Mouse (Mus musculus): ENCODE measurements around the gene Degs2. TPM values are rescaled to one million over a fixed set of nuclear protein-coding genes. Genes with fewer than 3 reads are reported as not detected.

The Degs2 gene
- polyA plus RNA-seq, 1 experiment from 2014 or later: 42.9 TPM

DNA sequence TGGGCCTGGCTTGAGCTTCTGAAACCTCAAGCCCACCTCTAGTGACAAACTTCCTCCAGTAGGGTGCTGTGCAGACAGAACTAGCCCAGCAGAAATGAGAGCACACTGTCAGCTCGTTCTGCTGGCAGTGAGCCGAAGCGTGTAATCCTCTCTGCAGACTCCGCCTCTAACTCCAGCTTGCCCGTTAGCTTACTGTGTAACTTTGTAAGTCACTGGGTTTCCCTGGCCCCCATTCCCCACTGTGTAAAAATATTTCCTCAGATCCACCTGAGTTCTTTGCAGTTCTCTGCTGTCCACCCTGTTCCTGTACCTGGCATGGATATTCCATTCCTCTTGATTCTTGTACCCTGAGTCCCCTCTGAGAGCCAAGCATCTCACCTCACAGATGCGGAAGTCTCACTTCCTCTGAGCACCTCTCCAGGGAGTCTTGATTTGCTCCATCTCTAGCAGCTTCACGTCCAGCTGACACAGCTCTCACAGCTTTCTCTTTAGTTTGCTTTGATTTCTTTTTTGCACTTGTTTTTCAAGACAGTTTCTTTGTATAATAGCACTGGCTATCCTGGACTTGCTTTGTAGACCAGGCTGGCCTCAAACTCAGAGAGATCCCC is 51.0 kb downstream of the Degs2 start:
- H3K27ac ChIP-seq (ENCODE audit: low read length): no peak overlapping the region
- H3K36me3 ChIP-seq (ENCODE audit: control insufficient read depth, insufficient read depth, low read length): 0 out of 2 replicates have a peak, but pooled peaks cover 6% of the 10 kb centered on the region
- no peak overlapping the region for H3K4me3 ChIP-seq (replicated peaks; ENCODE audit: low read length)
- no peak for ATAC-seq (ENCODE audit: insufficient read depth, low FRiP score)
- H3K4me1 ChIP-seq (ENCODE audit: control insufficient read depth, insufficient read depth, low read length): 0 out of 2 replicates have a peak, but pooled peaks cover 4% of the 10 kb centered on the region
- WGBS: 62% methylated on average over 7 of the region's 7 CpGs
- H3K9me3 ChIP-seq (replicated peaks; ENCODE audit: control insufficient read depth, low read length): no peaks in the 10 kb centered on the region
- H3K27me3 ChIP-seq (ENCODE audit: control insufficient read depth, insufficient read depth, low read length): no peaks in the 10 kb centered on the region
- H3K9ac ChIP-seq (ENCODE audit: low read length): no peak overlapping the region
- no peak overlapping the region for H3K4me2 ChIP-seq (ENCODE audit: low read depth, low read length)

DNA sequence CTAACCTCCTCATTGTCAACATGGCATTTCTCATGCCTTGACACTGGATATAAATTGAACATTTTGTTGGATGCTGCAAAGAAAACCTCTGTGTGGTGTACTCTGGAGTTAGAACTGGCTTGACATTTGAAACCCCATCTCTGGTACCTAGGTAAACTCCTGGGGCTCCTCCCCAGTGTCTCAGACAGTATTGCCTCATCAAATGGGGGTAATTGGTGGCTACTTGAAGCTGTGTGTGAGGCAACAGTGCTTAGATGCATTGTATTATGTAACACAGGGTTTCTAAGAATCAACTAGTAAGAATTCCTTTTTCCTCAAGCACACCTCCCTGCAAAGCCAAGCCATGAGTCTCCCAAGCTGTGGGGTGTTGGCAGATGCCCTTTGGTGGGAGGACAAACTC is 54.3 kb downstream of the Degs2 start:
- ATAC-seq (ENCODE audit: insufficient read depth, low FRiP score): no peak
- no peak overlapping the region for H3K9ac ChIP-seq (ENCODE audit: low read length)
- H3K27me3 ChIP-seq (ENCODE audit: control insufficient read depth, insufficient read depth, low read length): no peaks in the 10 kb centered on the region
- H3K9me3 ChIP-seq (replicated peaks; ENCODE audit: control insufficient read depth, low read length): no peaks in the 10 kb centered on the region
- no peak overlapping the region for H3K4me3 ChIP-seq (replicated peaks; ENCODE audit: low read length)
- H3K4me1 ChIP-seq (ENCODE audit: control insufficient read depth, insufficient read depth, low read length): 0 out of 2 replicates have a peak, but pooled peaks cover 4% of the 10 kb centered on the region
- no peak overlapping the region for H3K4me2 ChIP-seq (ENCODE audit: low read depth, low read length)
- no peak overlapping the region for H3K27ac ChIP-seq (ENCODE audit: low read length)
- 0 out of 2 replicates have a peak, but pooled peaks cover 6% of the 10 kb centered on the region for H3K36me3 ChIP-seq (ENCODE audit: control insufficient read depth, insufficient read depth, low read length)

DNA sequence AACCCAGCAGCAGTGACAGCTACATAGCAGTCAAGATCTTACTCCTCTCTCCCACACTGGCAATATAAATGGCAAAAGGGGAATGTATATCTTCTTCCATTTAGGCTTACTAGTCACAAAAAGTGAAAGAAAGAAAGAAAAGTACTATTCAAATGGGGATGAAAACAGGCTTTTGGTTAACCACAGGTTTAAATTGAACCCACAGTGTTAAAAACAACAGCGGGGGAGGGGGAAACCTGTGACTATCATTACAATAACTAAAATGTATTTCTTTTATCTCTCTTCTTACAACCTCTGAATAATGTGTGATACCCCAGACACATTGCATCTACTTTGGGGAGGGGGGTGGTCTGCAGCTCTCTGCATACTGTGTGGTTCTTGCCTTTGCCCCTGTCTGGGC is 55.9 kb downstream of the Degs2 start:
- Histone ChIP-seq H3K4me3 (replicated peaks; ENCODE audit: low read length) (no peak overlapping the region), H3K4me1 (ENCODE audit: control insufficient read depth, insufficient read depth, low read length) (0 out of 2 replicates have a peak, but pooled peaks cover 4% of the 10 kb centered on the region), H3K9ac (ENCODE audit: low read length) (no peak overlapping the region), H3K27me3 (ENCODE audit: control insufficient read depth, insufficient read depth, low read length) (no peaks in the 10 kb centered on the region), H3K27ac (ENCODE audit: low read length) (no peak overlapping the region), H3K4me2 (ENCODE audit: low read depth, low read length) (no peak overlapping the region), H3K36me3 (ENCODE audit: control insufficient read depth, insufficient read depth, low read length) (0 out of 2 replicates have a peak, but pooled peaks cover 6% of the 10 kb centered on the region), H3K9me3 (replicated peaks; ENCODE audit: control insufficient read depth, low read length) (no peaks in the 10 kb centered on the region)
- ATAC-seq (ENCODE audit: insufficient read depth, low FRiP score): no peak
- 97% methylated on average over 1 of the region's 1 CpGs for WGBS

DNA sequence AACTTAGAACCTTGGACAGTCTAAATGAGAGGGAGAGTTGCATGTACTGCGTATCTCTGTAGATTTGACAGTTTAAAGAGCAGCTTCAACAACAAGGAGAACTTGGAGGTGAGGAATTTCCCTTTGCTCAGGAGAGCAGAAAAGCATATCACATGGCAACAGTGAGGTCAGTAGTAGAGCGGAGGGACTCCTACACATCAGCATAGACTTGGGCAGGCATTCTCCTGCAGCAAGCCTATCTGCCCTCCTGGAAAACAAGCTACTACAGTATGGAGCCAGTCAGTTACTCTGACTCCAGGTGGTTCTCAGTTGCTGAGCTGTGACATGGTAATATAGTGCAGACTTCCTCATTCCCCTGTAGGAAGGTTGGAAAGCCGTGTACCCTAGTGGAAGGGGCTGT is 60.1 kb downstream of the Degs2 start:
- Histone ChIP-seq H3K9ac (ENCODE audit: low read length) (no peak overlapping the region), H3K4me3 (replicated peaks; ENCODE audit: low read length) (no peak overlapping the region), H3K9me3 (replicated peaks; ENCODE audit: control insufficient read depth, low read length) (no peaks in the 10 kb centered on the region), H3K27me3 (ENCODE audit: control insufficient read depth, insufficient read depth, low read length) (no peaks in the 10 kb centered on the region), H3K4me2 (ENCODE audit: low read depth, low read length) (no peak overlapping the region), H3K36me3 (ENCODE audit: control insufficient read depth, insufficient read depth, low read length) (no peaks in the 10 kb centered on the region), H3K4me1 (ENCODE audit: control insufficient read depth, insufficient read depth, low read length) (no peaks in the 10 kb centered on the region), H3K27ac (ENCODE audit: low read length) (no peak overlapping the region)
- 80% methylated on average over 3 of the region's 3 CpGs for WGBS
- no peak for ATAC-seq (ENCODE audit: insufficient read depth, low FRiP score)

DNA sequence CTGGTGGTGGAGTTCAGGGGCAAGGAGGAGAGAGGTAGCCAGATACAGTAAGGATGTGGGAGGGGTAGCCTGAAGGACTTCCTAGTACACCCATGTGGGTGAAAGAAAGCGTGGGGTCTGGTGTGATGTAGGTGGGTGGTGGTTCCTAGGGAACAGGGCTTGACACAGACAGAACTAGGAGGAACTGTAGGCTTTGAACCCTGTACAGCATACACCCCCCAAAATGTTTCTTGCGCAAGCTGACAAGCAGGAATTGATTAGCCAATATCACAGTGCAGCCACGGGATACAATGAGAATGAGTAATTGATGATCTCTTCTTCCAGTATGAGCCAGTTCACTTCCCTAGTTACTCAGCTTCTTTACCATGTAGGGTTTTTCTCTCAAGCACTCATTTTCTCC is 63.0 kb downstream of the Degs2 start:
- no peaks in the 10 kb centered on the region for H3K27me3 ChIP-seq (ENCODE audit: control insufficient read depth, insufficient read depth, low read length)
- H3K36me3 ChIP-seq (ENCODE audit: control insufficient read depth, insufficient read depth, low read length): no peaks in the 10 kb centered on the region
- no peaks in the 10 kb centered on the region for H3K9me3 ChIP-seq (replicated peaks; ENCODE audit: control insufficient read depth, low read length)
- H3K4me2 ChIP-seq (ENCODE audit: low read depth, low read length): no peak overlapping the region
- H3K4me3 ChIP-seq (replicated peaks; ENCODE audit: low read length): no peak overlapping the region
- ATAC-seq (ENCODE audit: insufficient read depth, low FRiP score): no peak
- no peak overlapping the region for H3K9ac ChIP-seq (ENCODE audit: low read length)
- H3K4me1 ChIP-seq (ENCODE audit: control insufficient read depth, insufficient read depth, low read length): no peaks in the 10 kb centered on the region
- WGBS: 80% methylated on average over 3 of the region's 3 CpGs
- no peak overlapping the region for H3K27ac ChIP-seq (ENCODE audit: low read length)

DNA sequence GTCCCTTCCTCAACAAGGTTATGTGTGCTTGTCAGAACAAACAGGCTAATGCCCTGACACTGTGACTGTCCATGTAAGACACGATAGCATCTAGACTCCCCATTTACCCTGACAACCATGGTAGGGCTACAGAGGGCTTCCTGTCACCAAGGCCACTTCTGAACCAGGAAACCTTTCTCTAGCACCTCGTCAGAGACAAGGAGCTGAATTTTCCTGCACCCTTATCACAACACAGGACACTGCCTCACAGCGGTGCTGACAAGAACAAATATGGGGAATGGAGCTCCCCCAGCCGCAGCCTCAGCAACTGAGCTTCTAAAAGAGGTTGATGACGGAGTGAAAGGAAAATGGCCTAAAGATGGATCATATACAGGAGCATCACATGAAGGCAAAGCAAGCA is 64.7 kb downstream of the Degs2 start:
- Histone ChIP-seq H3K4me2 (ENCODE audit: low read depth, low read length) (no peak overlapping the region), H3K27ac (ENCODE audit: low read length) (no peak overlapping the region), H3K27me3 (ENCODE audit: control insufficient read depth, insufficient read depth, low read length) (no peaks in the 10 kb centered on the region), H3K9me3 (replicated peaks; ENCODE audit: control insufficient read depth, low read length) (no peaks in the 10 kb centered on the region), H3K36me3 (ENCODE audit: control insufficient read depth, insufficient read depth, low read length) (no peaks in the 10 kb centered on the region), H3K4me1 (ENCODE audit: control insufficient read depth, insufficient read depth, low read length) (no peaks in the 10 kb centered on the region), H3K9ac (ENCODE audit: low read length) (no peak overlapping the region), H3K4me3 (replicated peaks; ENCODE audit: low read length) (no peak overlapping the region)
- 73% methylated on average over 5 of the region's 5 CpGs for WGBS
- no peak for ATAC-seq (ENCODE audit: insufficient read depth, low FRiP score)

DNA sequence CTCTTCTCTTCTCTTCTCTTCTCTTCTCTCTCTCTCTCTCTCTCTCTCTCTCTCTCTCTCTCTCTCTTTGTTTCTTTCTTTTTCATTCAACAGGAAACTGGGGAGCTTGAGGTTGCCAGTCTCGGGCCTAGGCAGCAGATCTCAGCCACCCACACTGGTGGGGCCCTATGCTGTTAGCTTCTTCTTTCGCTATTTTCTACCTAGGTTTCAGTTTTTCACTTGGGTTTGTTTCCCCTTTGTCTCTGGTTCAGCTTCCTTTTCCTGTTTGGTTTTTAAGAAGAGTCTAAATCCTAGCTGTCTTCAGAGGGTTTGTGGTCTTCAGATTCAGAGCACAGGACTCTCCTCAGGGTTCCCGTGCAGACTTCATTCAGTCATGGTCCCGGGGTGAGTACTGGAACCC is 66.6 kb downstream of the Degs2 start:
- Histone ChIP-seq H3K27me3 (ENCODE audit: control insufficient read depth, insufficient read depth, low read length) (no peaks in the 10 kb centered on the region), H3K4me2 (ENCODE audit: low read depth, low read length) (no peak overlapping the region), H3K4me3 (replicated peaks; ENCODE audit: low read length) (0 out of 2 replicates have a peak overlapping the region, but pooled peaks have one; percentile 5), H3K27ac (ENCODE audit: low read length) (no peak overlapping the region), H3K9ac (ENCODE audit: low read length) (no peak overlapping the region), H3K36me3 (ENCODE audit: control insufficient read depth, insufficient read depth, low read length) (no peaks in the 10 kb centered on the region), H3K4me1 (ENCODE audit: control insufficient read depth, insufficient read depth, low read length) (peaks cover 8% of the 10 kb centered on the region), H3K9me3 (replicated peaks; ENCODE audit: control insufficient read depth, low read length) (no peaks in the 10 kb centered on the region)
- ATAC-seq (ENCODE audit: insufficient read depth, low FRiP score): no peak
- WGBS: 86% methylated on average over 4 of the region's 4 CpGs

DNA sequence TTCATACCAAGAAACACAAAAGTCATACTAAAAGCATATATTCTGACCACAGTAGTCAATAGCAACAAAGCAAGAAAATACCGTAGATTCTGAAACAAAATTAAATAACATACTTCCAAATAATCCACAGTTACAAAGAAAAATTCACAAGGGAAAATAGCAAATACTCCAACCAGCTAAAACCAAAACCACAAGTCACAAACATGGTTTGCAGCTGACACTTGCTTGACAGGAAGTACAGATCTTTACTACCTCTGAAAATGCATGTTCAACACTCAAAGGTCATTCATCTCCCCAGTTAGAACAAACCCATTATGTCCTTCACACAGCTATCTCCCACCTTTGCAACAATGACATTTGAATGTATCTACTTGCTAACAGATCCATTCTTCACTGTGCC is 68.1 kb downstream of the Degs2 start:
- H3K9me3 ChIP-seq (replicated peaks; ENCODE audit: control insufficient read depth, low read length): no peaks in the 10 kb centered on the region
- H3K9ac ChIP-seq (ENCODE audit: low read length): no peak overlapping the region
- 88% methylated on average over 1 of the region's 1 CpGs for WGBS
- no peak overlapping the region for H3K4me2 ChIP-seq (ENCODE audit: low read depth, low read length)
- no peak overlapping the region for H3K27ac ChIP-seq (ENCODE audit: low read length)
- no peak for ATAC-seq (ENCODE audit: insufficient read depth, low FRiP score)
- no peaks in the 10 kb centered on the region for H3K36me3 ChIP-seq (ENCODE audit: control insufficient read depth, insufficient read depth, low read length)
- no peak overlapping the region for H3K4me3 ChIP-seq (replicated peaks; ENCODE audit: low read length)
- H3K27me3 ChIP-seq (ENCODE audit: control insufficient read depth, insufficient read depth, low read length): no peaks in the 10 kb centered on the region
- H3K4me1 ChIP-seq (ENCODE audit: control insufficient read depth, insufficient read depth, low read length): peaks cover 18% of the 10 kb centered on the region

DNA sequence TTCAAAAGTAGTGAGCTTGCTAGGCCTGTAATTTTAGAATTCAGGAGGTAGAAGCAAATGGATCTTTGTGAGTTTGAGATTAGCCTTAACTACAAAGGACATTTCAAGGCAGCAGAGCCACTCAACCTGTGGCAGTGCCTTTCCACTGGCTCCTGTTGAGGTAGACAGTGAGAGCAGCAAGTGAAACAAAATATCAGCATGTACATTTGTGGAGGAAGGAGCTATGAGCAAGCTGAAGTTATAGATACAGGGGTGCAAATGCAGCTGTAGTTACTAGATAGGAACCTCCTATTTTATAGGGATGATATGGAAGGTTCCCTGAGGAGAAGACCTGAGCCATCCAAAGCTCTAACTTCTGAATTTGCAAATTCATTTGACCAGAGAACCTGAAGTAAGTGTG is 69.6 kb downstream of the Degs2 start:
- Histone ChIP-seq H3K27ac (ENCODE audit: low read length) (no peak overlapping the region), H3K27me3 (ENCODE audit: control insufficient read depth, insufficient read depth, low read length) (no peaks in the 10 kb centered on the region), H3K36me3 (ENCODE audit: control insufficient read depth, insufficient read depth, low read length) (no peaks in the 10 kb centered on the region), H3K4me3 (replicated peaks; ENCODE audit: low read length) (no peak overlapping the region), H3K4me1 (ENCODE audit: control insufficient read depth, insufficient read depth, low read length) (peaks cover 18% of the 10 kb centered on the region), H3K9ac (ENCODE audit: low read length) (no peak overlapping the region), H3K4me2 (ENCODE audit: low read depth, low read length) (no peak overlapping the region), H3K9me3 (replicated peaks; ENCODE audit: control insufficient read depth, low read length) (no peaks in the 10 kb centered on the region)
- ATAC-seq (ENCODE audit: insufficient read depth, low FRiP score): no peak

Data from stomach, embryonic 16.5 days (tissue).